Mouse (Mus musculus) CH12.LX (cell line): ENCODE results near the gene Sec24d. TPM values are rescaled to one million over a fixed set of nuclear protein-coding genes. Genes with fewer than 3 reads are reported as not detected.

ENCODE experiments used
- DNase-seq: peaks from one replicate; pipeline ENCODE4 v3.0.0-alpha.2; 2013; ENCODE audit errors: extremely low read depth
- H3K27ac ChIP-seq: 2 replicates; pipeline ENCODE4 v1.5.1; 2012; ENCODE audit warnings: low read depth, mild to moderate bottlenecking, control low read depth, moderate library complexity; ENCODE audit not compliant: insufficient read depth
- H3K27me3 ChIP-seq: replicated peaks from 2 replicates; pipeline ENCODE3; 2012; ENCODE audit warnings: inconsistent platforms
- H3K36me3 ChIP-seq, 2 experiments: replicated peaks in 1 of 2; 2 replicates each; pipeline versions ENCODE3 to v1.6.1; 2012; ENCODE audit warnings: inconsistent platforms in 1 of 2, low read length in 1 of 2, mild to moderate bottlenecking in 1 of 2, mixed read lengths in 1 of 2, moderate library complexity in 1 of 2; ENCODE audit not compliant: control insufficient read depth in 1 of 2, insufficient read depth in 1 of 2
- H3K4me1 ChIP-seq, 2 experiments: 2 replicates each; pipeline ENCODE4 v1.6.1; 2012; ENCODE audit warnings: inconsistent platforms in 1 of 2, moderate library complexity in 1 of 2; ENCODE audit not compliant: insufficient read depth in 2 of 2, control insufficient read depth in 1 of 2
- H3K4me2 ChIP-seq: 2 replicates; pipeline ENCODE4 v1.6.1; 2012; ENCODE audit warnings: low read depth, mild to moderate bottlenecking, control low read depth; ENCODE audit not compliant: poor library complexity, insufficient read depth, severe bottlenecking
- H3K4me3 ChIP-seq, 3 experiments: fragments of 150-350 bp in 1 of 3; sonication (generic) in 1 of 3; replicated peaks in 1 of 3; 2 replicates each; pipeline versions ENCODE3 to v1.5.1; 2011 to 2012; ENCODE audit warnings: low read depth in 2 of 3, low read length in 2 of 3, mild to moderate bottlenecking in 2 of 3, moderate library complexity in 2 of 3, control low read depth in 1 of 3, improper control_type of control experiment in 1 of 3, inconsistent platforms in 1 of 3, mixed read lengths in 1 of 3; ENCODE audit not compliant: poor library complexity in 1 of 3
- H3K79me2 ChIP-seq: replicated peaks from 2 replicates; pipeline ENCODE4 v1.6.1; 2012; ENCODE audit warnings: mild to moderate bottlenecking, moderate library complexity; ENCODE audit not compliant: control insufficient read depth, poor library complexity, insufficient read depth, severe bottlenecking; ENCODE audit errors: extremely low read depth
- H3K9ac ChIP-seq: 2 replicates; pipeline ENCODE4 v1.6.1; 2012; ENCODE audit warnings: low read depth, mild to moderate bottlenecking, control low read depth, moderate library complexity; ENCODE audit not compliant: insufficient read depth
- H3K9me3 ChIP-seq: replicated peaks from 2 replicates; pipeline ENCODE3; 2012; ENCODE audit warnings: low read length, inconsistent platforms, mixed read lengths
- BHLHE40 ChIP-seq: IDR thresholded peaks from 2 replicates; pipeline ENCODE4 v1.6.1; 2011; ENCODE audit warnings: mild to moderate bottlenecking, low read depth, low read length, improper control_type of control experiment
- CHD1 ChIP-seq: IDR thresholded peaks from 2 replicates; pipeline ENCODE4 v1.6.1; 2012; ENCODE audit warnings: low read depth, low read length, improper control_type of control experiment, inconsistent platforms
- CHD2 ChIP-seq: IDR thresholded peaks from 2 replicates; pipeline ENCODE4 v1.6.1; 2011; ENCODE audit warnings: low read length, improper control_type of control experiment
- CTCF ChIP-seq, 2 experiments: IDR thresholded peaks in 1 of 2; conservative IDR thresholded peaks in 1 of 2; 2 replicates each; pipeline ENCODE4 v1.5.1; 2011 to 2012; ENCODE audit warnings: low read depth in 2 of 2, low read length in 2 of 2, improper control_type of control experiment in 1 of 2, inconsistent platforms in 1 of 2, mild to moderate bottlenecking in 1 of 2, moderate library complexity in 1 of 2
- E2F4 ChIP-seq: IDR thresholded peaks from 2 replicates; pipeline ENCODE4 v1.6.1; 2011; ENCODE audit warnings: low read depth, low read length, improper control_type of control experiment; ENCODE audit not compliant: insufficient replicate concordance
- ELF1 ChIP-seq: IDR thresholded peaks from 2 replicates; pipeline ENCODE4 v1.6.1; 2014; ENCODE audit warnings: low read depth, mild to moderate bottlenecking, inconsistent platforms, low read length, improper control_type of control experiment
- EP300 ChIP-seq: IDR thresholded peaks from 2 replicates; pipeline ENCODE4 v1.6.1; 2011; ENCODE audit warnings: low read length, improper control_type of control experiment
- ETS1 ChIP-seq: conservative IDR thresholded peaks from 2 replicates; pipeline ENCODE4 v1.6.1; 2012; ENCODE audit warnings: low read depth, mild to moderate bottlenecking, inconsistent platforms, low read length, improper control_type of control experiment, moderate library complexity
- GABPA ChIP-seq: IDR thresholded peaks from 2 replicates; pipeline ENCODE4 v1.6.1; 2012; ENCODE audit warnings: low read depth, low read length, improper control_type of control experiment, inconsistent platforms; ENCODE audit not compliant: insufficient replicate concordance
- HCFC1 ChIP-seq: IDR thresholded peaks from 2 replicates; pipeline ENCODE4 v1.6.1; 2012; ENCODE audit warnings: low read depth, mild to moderate bottlenecking, inconsistent platforms, low read length, improper control_type of control experiment
- IRF4 ChIP-seq: IDR thresholded peaks from 2 replicates; pipeline ENCODE4 v1.6.1; 2014; ENCODE audit warnings: low read depth, mild to moderate bottlenecking, inconsistent platforms, low read length, improper control_type of control experiment
- JUN ChIP-seq: IDR thresholded peaks from 2 replicates; pipeline ENCODE4 v1.6.1; 2011; ENCODE audit warnings: low read depth, mild to moderate bottlenecking, low read length, improper control_type of control experiment, moderate library complexity; ENCODE audit not compliant: insufficient read depth
- JUND ChIP-seq: conservative IDR thresholded peaks from 2 replicates; pipeline ENCODE4 v1.6.1; 2011; ENCODE audit warnings: low read depth, low read length, improper control_type of control experiment
- KAT2A ChIP-seq: IDR thresholded peaks from 2 replicates; pipeline ENCODE4 v1.6.1; 2012; ENCODE audit warnings: low read length, improper control_type of control experiment, inconsistent platforms; ENCODE audit not compliant: insufficient replicate concordance
- MAFK ChIP-seq: IDR thresholded peaks from 2 replicates; pipeline ENCODE4 v1.6.1; 2011; ENCODE audit warnings: low read length, improper control_type of control experiment; ENCODE audit not compliant: insufficient replicate concordance
- MAX ChIP-seq: IDR thresholded peaks from 2 replicates; pipeline ENCODE4 v1.6.1; 2011; ENCODE audit warnings: low read length, improper control_type of control experiment
- MAZ ChIP-seq: IDR thresholded peaks from 2 replicates; pipeline ENCODE4 v1.6.1; 2012; ENCODE audit warnings: low read depth, mild to moderate bottlenecking, inconsistent platforms, low read length, improper control_type of control experiment, moderate library complexity
- MEF2A ChIP-seq: IDR thresholded peaks from 2 replicates; pipeline ENCODE4 v1.6.1; 2014; ENCODE audit warnings: low read depth, mild to moderate bottlenecking, inconsistent platforms, low read length, improper control_type of control experiment, borderline replicate concordance
- MXI1 ChIP-seq: IDR thresholded peaks from 2 replicates; pipeline ENCODE4 v1.6.1; 2011; ENCODE audit warnings: mild to moderate bottlenecking, low read depth, low read length, improper control_type of control experiment
- MYC ChIP-seq: IDR thresholded peaks from 2 replicates; pipeline ENCODE4 v1.6.1; 2011; ENCODE audit warnings: low read depth, mild to moderate bottlenecking, improper control_type of control experiment, low read length
- NELFE ChIP-seq: IDR thresholded peaks from 2 replicates; pipeline ENCODE4 v1.6.1; 2011; ENCODE audit warnings: low read depth, low read length, improper control_type of control experiment
- NRF1 ChIP-seq: IDR thresholded peaks from 2 replicates; pipeline ENCODE4 v1.6.1; 2014; ENCODE audit warnings: low read depth, mild to moderate bottlenecking, inconsistent platforms, low read length, improper control_type of control experiment, moderate library complexity
- PAX5 ChIP-seq: IDR thresholded peaks from 2 replicates; pipeline ENCODE4 v1.6.1; 2012; ENCODE audit warnings: low read length, inconsistent platforms, mixed read lengths
- POLR2A ChIP-seq: IDR thresholded peaks from 2 replicates; pipeline ENCODE4 v1.6.1; 2011; ENCODE audit warnings: low read depth, mild to moderate bottlenecking, improper control_type of control experiment, low read length
- POLR2AphosphoS2 ChIP-seq: IDR thresholded peaks from 2 replicates; pipeline ENCODE4 v1.6.1; 2011; ENCODE audit warnings: low read depth, low read length, improper control_type of control experiment
- RAD21 ChIP-seq: IDR thresholded peaks from 2 replicates; pipeline ENCODE4 v1.6.1; 2011; ENCODE audit warnings: low read depth, mild to moderate bottlenecking, low read length, improper control_type of control experiment, moderate library complexity
- RCOR1 ChIP-seq: conservative IDR thresholded peaks from 2 replicates; pipeline ENCODE4 v1.6.1; 2012; ENCODE audit warnings: low read depth, mild to moderate bottlenecking, inconsistent platforms, low read length, improper control_type of control experiment
- SIN3A ChIP-seq: IDR thresholded peaks from 2 replicates; pipeline ENCODE4 v1.6.1; 2012; ENCODE audit warnings: low read length, improper control_type of control experiment, inconsistent platforms
- SMC3 ChIP-seq: IDR thresholded peaks from 2 replicates; pipeline ENCODE4 v1.6.1; 2011; ENCODE audit warnings: low read depth, low read length, improper control_type of control experiment
- TBP ChIP-seq: conservative IDR thresholded peaks from 2 replicates; pipeline ENCODE4 v1.6.1; 2011; ENCODE audit warnings: low read depth, low read length, improper control_type of control experiment
- TCF12 ChIP-seq: IDR thresholded peaks from 2 replicates; pipeline ENCODE4 v1.6.1; 2014; ENCODE audit warnings: low read depth, mild to moderate bottlenecking, inconsistent platforms, low read length, improper control_type of control experiment
- UBTF ChIP-seq: IDR thresholded peaks from 2 replicates; pipeline ENCODE4 v1.6.1; 2012; ENCODE audit warnings: low read depth, mild to moderate bottlenecking, inconsistent platforms, low read length, improper control_type of control experiment, moderate library complexity
- USF1 ChIP-seq: IDR thresholded peaks from 2 replicates; pipeline ENCODE4 v1.6.1; 2014; ENCODE audit warnings: low read depth, mild to moderate bottlenecking, inconsistent platforms, low read length, improper control_type of control experiment
- USF2 ChIP-seq: conservative IDR thresholded peaks from 2 replicates; pipeline ENCODE4 v1.6.1; 2011; ENCODE audit warnings: low read depth, low read length, improper control_type of control experiment
- ZC3H11A ChIP-seq: IDR thresholded peaks from 2 replicates; pipeline ENCODE4 v1.6.1; 2012; ENCODE audit warnings: low read depth, mild to moderate bottlenecking, inconsistent platforms, low read length, improper control_type of control experiment
- ZKSCAN1 ChIP-seq: IDR thresholded peaks from 2 replicates; pipeline ENCODE4 v1.6.1; 2012; ENCODE audit warnings: low read depth, inconsistent platforms, low read length, improper control_type of control experiment, borderline replicate concordance
- ZMIZ1 ChIP-seq: IDR thresholded peaks from 2 replicates; pipeline ENCODE4 v1.6.1; 2012; ENCODE audit warnings: low read depth, mild to moderate bottlenecking, inconsistent platforms, low read length, improper control_type of control experiment
- ZNF384 ChIP-seq: IDR thresholded peaks from 2 replicates; pipeline ENCODE4 v1.6.1; 2012; ENCODE audit warnings: low read depth, low read length, improper control_type of control experiment, inconsistent platforms
- dilution Hi-C: fragments of 300-500 bp; cut with MboI; formaldehyde crosslinking; loops from 2 replicates; pipeline ENCODE4 v1.14.3; 2020; ENCODE audit warnings: low sequenced_read_pairs; ENCODE audit not compliant: extremely low pct_unique_long_range_greater_than_20kb, extremely low pct_ligation_motif_present
- in situ Hi-C: fragments of 300-500 bp; cut with MboI; formaldehyde crosslinking; loops from 3 replicates; pipeline ENCODE4 v1.14.3; 2019; ENCODE audit warnings: low sequenced_read_pairs, low pct_ligation_motif_present, low pct_unique_long_range_greater_than_20kb, mixed read lengths
- polyA plus RNA-seq: library from polyadenylated mRNA; unstranded; fragments of >175 nt; gene quantifications from 2 replicates; pipeline ENCODE4 v1.2.1, GENCODE M21; 2012; ENCODE audit warnings: low read depth; ENCODE audit not compliant: insufficient read length
- total RNA-seq, 2 experiments: library from RNA; depleted of rRNA; stranded (reverse); fragments of 300-350 nt in 1 of 2; fragments of >200 nt in 1 of 2; gene quantifications; 2 replicates each; pipeline ENCODE4 v1.2.3; 2012 to 2014

The Sec24d gene
- total and polyA plus RNA-seq, 3 experiments: 33.1 to 51.4 (median 45.8) TPM

- H3K79me2 ChIP-seq: no peaks in the 10 kb centered on the region; the same call in 1 of the 2 replicates
- H3K36me3 ChIP-seq: peaks cover 58 to 88% of the 10 kb centered on the region in 2 experiments
- DNase-seq: peak; percentile 72
- peaks cover 12 to 59% of the 10 kb centered on the region in 2 experiments for H3K4me1 ChIP-seq
- TF ChIP-seq MEF2A: peak; percentile 87
- TF ChIP-seq E2F4: no peak
- peak; percentile 71 for TF ChIP-seq MYC
- TF ChIP-seq NRF1: 0 out of 2 replicates have a peak, but pooled peaks have one; percentile 17
- no peak for TF ChIP-seq GABPA
- no peak for TF ChIP-seq MAFK
- 0 out of 2 replicates have a peak, but pooled peaks have one; percentile 18 for TF ChIP-seq NELFE
- TF ChIP-seq TCF12: peak; percentile 66; the same call in 1 of the 2 replicates
- no peak for TF ChIP-seq PAX5
- no peak for TF ChIP-seq TBP
- TF ChIP-seq JUN: peak; percentile 34
- TF ChIP-seq POLR2AphosphoS2: no peak
- no peak for TF ChIP-seq RAD21
- no peak for TF ChIP-seq CTCF (conservative IDR thresholded peaks at IDR 0.05 in 1 of 2, IDR thresholded peaks at IDR 0.05 in 1 of 2; ENCODE audit: low read depth in 2 of 2, low read length in 2 of 2)
- TF ChIP-seq ETS1: peak; percentile 86
- TF ChIP-seq MXI1: peak; percentile 60; the same call in 1 of the 2 replicates
- TF ChIP-seq UBTF: no peak
- peak; percentile 73; the same call in 1 of the 2 replicates for TF ChIP-seq EP300
- TF ChIP-seq USF2: peak; percentile 92
- peak; percentile 89 for TF ChIP-seq USF1
- peak; percentile 64 for TF ChIP-seq ZNF384
- peak; percentile 85 for TF ChIP-seq MAX
- TF ChIP-seq SMC3: no peak
- peak; percentile 57; the same call in 1 of the 2 replicates for TF ChIP-seq SIN3A
- TF ChIP-seq POLR2A: no peak
- no peak for TF ChIP-seq ZMIZ1
- no peak for TF ChIP-seq MAZ
- peak; percentile 93 for TF ChIP-seq BHLHE40
- no peak; the same call in 1 of the 2 replicates for TF ChIP-seq CHD1
- TF ChIP-seq JUND: no peak
- no peak for TF ChIP-seq CHD2
- TF ChIP-seq ZKSCAN1: no peak
- 0 out of 2 replicates have a peak, but pooled peaks have one; percentile 17 for TF ChIP-seq HCFC1
- peak; percentile 33; the same call in 1 of the 2 replicates for TF ChIP-seq IRF4
- TF ChIP-seq ZC3H11A: no peak
- TF ChIP-seq KAT2A: no peak
- peak; percentile 76; the same call in 1 of the 2 replicates for TF ChIP-seq RCOR1
- peak; percentile 31 for TF ChIP-seq ELF1
- H3K4me3 ChIP-seq: no peak overlapping the region
- peak overlapping the region; percentile 90; the same call in 1 of the 2 replicates for H3K27ac ChIP-seq
- peak overlapping the region; percentile 55 for H3K4me2 ChIP-seq
- in situ Hi-C loops (loop anchor here (10.0 kb wide), 1 partner anchor 182 kb away; no protein-coding TSS in a partner anchor), dilution Hi-C loops (no loop called here)
- no peak overlapping the region for H3K9ac ChIP-seq
- H3K27me3 ChIP-seq: no peaks in the 10 kb centered on the region
- no peaks in the 10 kb centered on the region for H3K9me3 ChIP-seq
Measured at GRCm38 (mm10) chr3:123356377-123356991, 89.2 kb downstream of the Sec24d start.
